Mouse (Mus musculus) E14TG2a.4 (cell line): ENCODE measurements at regions not wholly inside any gene's neighbourhood (a gene's known extent, or its start where the extent isn't known, plus 50 kb on each side); places are given as distances from the start of the nearest gene placed in this dataset.

Source experiments
- CTCF ChIP-seq: conservative IDR thresholded peaks from 2 replicates; pipeline ENCODE4 v1.5.1; 2014; ENCODE audit warnings: low read length
- NANOG ChIP-seq: IDR thresholded peaks from 2 replicates; pipeline ENCODE4 v1.6.1; 2014; ENCODE audit warnings: borderline replicate concordance, low read length, mixed read lengths
- POU5F1 ChIP-seq: IDR thresholded peaks from 2 replicates; pipeline ENCODE4 v1.6.1; 2014; ENCODE audit warnings: low read length, borderline replicate concordance

GRCm38 (mm10) chr10:53181413-53181812, 156.1 kb upstream of the Pln start:
- TF ChIP-seq CTCF (no peak), POU5F1 (no peak), NANOG (no peak)
